Mouse (Mus musculus) testis, postnatal 10 days (tissue): Measurements from ENCODE around the gene Rapgef1.
"Not testable (repeated sequence)": the region's sequence is repeated elsewhere in the genome, so short reads cannot be mapped to it uniquely, and the experiment has no call there.

Source experiments
- DNase-seq: peaks from one replicate; pipeline ENCODE4 v3.0.0; 2021; ENCODE audit warnings: low spot score

Gene Rapgef1

GRCm38 (mm10) chr2:29623247-29624090 lies 3.9 kb downstream of the Rapgef1 start:
- DNase-seq, result no peak

- no peak for DNase-seq
Measured at GRCm38 (mm10) chr2:29624091-29624608, 4.6 kb downstream of the Rapgef1 start.

GRCm38 (mm10) chr2:29624739-29625138 lies 5.2 kb downstream of the Rapgef1 start:
- DNase-seq, result no peak

- no peak for DNase-seq
Measured at GRCm38 (mm10) chr2:29625573-29626200, 6.2 kb downstream of the Rapgef1 start.

GRCm38 (mm10) chr2:29627337-29627736 lies 7.8 kb downstream of the Rapgef1 start:
- DNase-seq, result no peak

- no peak for DNase-seq
Measured at GRCm38 (mm10) chr2:29628186-29628585, 8.7 kb downstream of the Rapgef1 start.

- DNase-seq, result no peak
Measured at GRCm38 (mm10) chr2:29628763-29629181, 9.3 kb downstream of the Rapgef1 start.

- no peak for DNase-seq
Measured at GRCm38 (mm10) chr2:29629311-29629710, 9.8 kb downstream of the Rapgef1 start.

- no peak for DNase-seq
Measured at GRCm38 (mm10) chr2:29630141-29630771, 10.7 kb downstream of the Rapgef1 start.

- DNase-seq, result no peak
Measured at GRCm38 (mm10) chr2:29631020-29631419, 11.5 kb downstream of the Rapgef1 start.

- DNase-seq, result not testable (repeated sequence)
Measured at GRCm38 (mm10) chr2:29631564-29632167, 12.1 kb downstream of the Rapgef1 start.

- no peak for DNase-seq
Measured at GRCm38 (mm10) chr2:29632168-29632662, 12.7 kb downstream of the Rapgef1 start.

GRCm38 (mm10) chr2:29633101-29633554 lies 13.6 kb downstream of the Rapgef1 start:
- DNase-seq, result peak; percentile 89

GRCm38 (mm10) chr2:29633782-29634181 lies 14.3 kb downstream of the Rapgef1 start:
- DNase-seq, result no peak

- DNase-seq, result no peak
Measured at GRCm38 (mm10) chr2:29634541-29634940, 15.0 kb downstream of the Rapgef1 start.

GRCm38 (mm10) chr2:29635966-29636507 lies 16.5 kb downstream of the Rapgef1 start:
- no peak for DNase-seq

- no peak for DNase-seq
Measured at GRCm38 (mm10) chr2:29637528-29637927, 18.0 kb downstream of the Rapgef1 start.

- no peak for DNase-seq
Measured at GRCm38 (mm10) chr2:29639377-29639776, 19.9 kb downstream of the Rapgef1 start.

GRCm38 (mm10) chr2:29639953-29640743 lies 20.6 kb downstream of the Rapgef1 start:
- DNase-seq, result no peak

- no peak for DNase-seq
Measured at GRCm38 (mm10) chr2:29641707-29642106, 22.2 kb downstream of the Rapgef1 start.

GRCm38 (mm10) chr2:29643418-29643817 lies 23.9 kb downstream of the Rapgef1 start:
- DNase-seq, result no peak
